Mouse (Mus musculus) Patski (cell line): ENCODE results near the gene Galk2. TPM values are rescaled to one million over a fixed set of nuclear protein-coding genes. Genes with fewer than 3 reads are reported as not detected.

Experiments
- ATAC-seq: fragments of 100-300 bp; one replicate; pipeline ENCODE4 v1.8.0; 2021
- CTCF ChIA-PET: fragments of 350-600 bp; sonication (Branson Sonifier 250); formaldehyde crosslinking; loops from one replicate; lab custom pipeline; 2022; ENCODE audit warnings: inconsistent platforms; lab: Charles Lee
- POLR2A ChIA-PET: fragments of 350-600 bp; sonication (Branson Sonifier 250); formaldehyde crosslinking; loops from one replicate; lab custom pipeline; 2022; ENCODE audit warnings: antibody characterized with exemption, inconsistent platforms; lab: Charles Lee
- DNase-seq: peaks from one replicate; pipeline ENCODE4 v3.0.0-alpha.2; 2011; ENCODE audit warnings: low read depth, low spot score
- H3K27me3 ChIP-seq: fragments of 371-371 bp; one replicate; pipeline ENCODE4 v1.5.1; 2021
- CTCF ChIP-seq: fragments of 100-300 bp; IDR thresholded peaks from one replicate; pipeline ENCODE4 v1.5.1; 2021
- in situ Hi-C: fragments of 300-500 bp; cut with MboI; formaldehyde crosslinking; loops from 3 replicates; pipeline ENCODE4 v1.11.1; 2018; ENCODE audit warnings: low pct_unique_long_range_greater_than_20kb, mixed read lengths
- polyA plus RNA-seq: library from polyadenylated mRNA; unstranded; gene quantifications from one replicate; pipeline ENCODE4 v1.2.3, GENCODE M21; 2021

Galk2 gene
- polyA plus RNA-seq, 1 experiment from 2014 or later = 69.1 TPM

DNA sequence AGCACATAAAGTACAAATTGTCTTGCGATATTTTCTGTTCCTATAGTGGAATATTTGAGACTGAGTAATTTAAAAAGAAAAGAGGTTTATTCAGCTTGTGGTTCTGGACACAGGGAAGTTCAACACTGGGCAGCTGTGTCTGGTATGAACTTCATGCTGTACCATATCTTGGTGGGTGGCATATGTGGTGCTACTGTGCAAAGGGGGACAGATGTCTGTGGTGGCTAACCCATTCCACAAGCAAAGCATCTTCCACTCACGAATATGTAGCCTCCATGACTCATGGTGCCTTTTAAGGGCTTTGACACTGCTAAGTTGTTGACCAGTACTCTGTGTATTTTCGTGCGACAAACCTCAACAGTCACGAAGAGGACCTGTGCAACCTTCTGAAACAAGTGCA is 63.2 kb downstream of the Galk2 start:
- ChIA-PET POLR2A (interaction anchor here (0.6 kb wide), 1 partner anchor 411 kb away, joined by 4 read pairs; no protein-coding TSS in a partner anchor), CTCF (interaction anchor here (1.8 kb wide), 1 partner anchor 19 kb away, joined by 5 read pairs; no protein-coding TSS in a partner anchor)
- H3K27me3 ChIP-seq = no peaks in the 10 kb centered on the region
- no peak for ATAC-seq
- in situ Hi-C loops = no loop called here
- DNase-seq = no peak
- no peak for TF ChIP-seq CTCF

GRCm38 (mm10) chr2:125922877-125923276 is 64.0 kb downstream of the Galk2 start:
- TF ChIP-seq CTCF = no peak
- DNase-seq = peak; percentile 64
- in situ Hi-C loops = no loop called here
- peak; percentile 78 for ATAC-seq
- ChIA-PET CTCF (interaction anchor here (0.9 kb wide), 1 partner anchor 39 kb away, joined by 3 read pairs; no protein-coding TSS in a partner anchor), POLR2A (no interaction called here)
- H3K27me3 ChIP-seq = no peaks in the 10 kb centered on the region

DNA sequence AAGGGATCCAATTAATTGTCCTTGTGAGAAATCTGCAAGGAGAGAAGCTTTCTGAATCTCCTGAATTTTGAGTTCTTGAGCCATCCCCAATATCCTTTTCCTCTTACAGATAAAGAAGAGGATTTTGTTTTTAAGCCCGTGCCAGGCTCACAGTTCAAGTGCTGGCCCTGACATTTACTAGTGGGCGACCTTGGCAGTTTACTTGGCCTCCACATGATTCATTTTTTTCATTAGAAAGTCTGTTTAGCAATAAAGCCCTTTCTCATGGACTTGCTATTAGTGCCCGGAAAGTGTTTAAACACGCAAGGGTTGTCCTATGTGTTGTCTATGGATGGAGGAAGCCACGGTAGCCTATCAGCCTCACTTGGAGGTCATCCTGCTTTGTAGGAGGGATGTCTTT is 64.4 kb downstream of the Galk2 start:
- ChIA-PET CTCF (interaction anchor here (0.9 to 1.3 kb wide), 2 partner anchors 39 to 111 kb away, joined by 3 read pairs; no protein-coding TSS in a partner anchor), POLR2A (no interaction called here)
- TF ChIP-seq CTCF = no peak
- ATAC-seq (no peak), DNase-seq (no peak)
- in situ Hi-C loops = no loop called here
- no peaks in the 10 kb centered on the region for H3K27me3 ChIP-seq

- DNase-seq = no peak
- in situ Hi-C loops = no loop called here
- CTCF ChIA-PET = interaction anchor here (1.0 to 1.3 kb wide), 3 partner anchors 109 to 506 kb away, joined by 3 to 5 read pairs (median 3); no protein-coding TSS in a partner anchor
These were observed 65.6 kb downstream of the Galk2 start for GRCm38 (mm10) chr2:125924554-125924953.

GRCm38 (mm10) chr2:125925081-125925480 is 66.2 kb downstream of the Galk2 start:
- in situ Hi-C loops = no loop called here
- TF ChIP-seq CTCF = no peak
- H3K27me3 ChIP-seq = no peaks in the 10 kb centered on the region
- no peak for ATAC-seq
- no peak for DNase-seq
- CTCF ChIA-PET = interaction anchor here (1.0 kb wide), 1 partner anchor 349 kb away, joined by 5 read pairs; no protein-coding TSS in a partner anchor
- POLR2A ChIA-PET = no interaction called here

More at GRCm38 (mm10) chr2:125924554-125924953, 65.6 kb downstream of the Galk2 start:
- ATAC-seq = no peak
- TF ChIP-seq CTCF = no peak
- no peaks in the 10 kb centered on the region for H3K27me3 ChIP-seq
- POLR2A ChIA-PET = interaction anchor here (0.8 kb wide), 1 partner anchor 9 kb away, joined by 3 read pairs; no protein-coding TSS in a partner anchor

GRCm38 (mm10) chr2:125929396-125929795 is 70.5 kb downstream of the Galk2 start:
- TF ChIP-seq CTCF = no peak
- CTCF ChIA-PET = no interaction called here
- no peak for DNase-seq
- POLR2A ChIA-PET = interaction anchor here (1.7 kb wide), 1 partner anchor 19 kb away, joined by 3 read pairs; no protein-coding TSS in a partner anchor
- in situ Hi-C loops = no loop called here
- ATAC-seq = no peak
- no peaks in the 10 kb centered on the region for H3K27me3 ChIP-seq

GRCm38 (mm10) chr2:125929872-125930271 is 71.0 kb downstream of the Galk2 start:
- no peak for TF ChIP-seq CTCF
- CTCF ChIA-PET = no interaction called here
- POLR2A ChIA-PET = interaction anchor here (0.6 to 1.7 kb wide), 2 partner anchors 18 to 103 kb away, joined by 3 read pairs; no protein-coding TSS in a partner anchor
- peak; percentile 79 for DNase-seq
- no peaks in the 10 kb centered on the region for H3K27me3 ChIP-seq
- in situ Hi-C loops = no loop called here
- ATAC-seq = peak; percentile 87

DNA sequence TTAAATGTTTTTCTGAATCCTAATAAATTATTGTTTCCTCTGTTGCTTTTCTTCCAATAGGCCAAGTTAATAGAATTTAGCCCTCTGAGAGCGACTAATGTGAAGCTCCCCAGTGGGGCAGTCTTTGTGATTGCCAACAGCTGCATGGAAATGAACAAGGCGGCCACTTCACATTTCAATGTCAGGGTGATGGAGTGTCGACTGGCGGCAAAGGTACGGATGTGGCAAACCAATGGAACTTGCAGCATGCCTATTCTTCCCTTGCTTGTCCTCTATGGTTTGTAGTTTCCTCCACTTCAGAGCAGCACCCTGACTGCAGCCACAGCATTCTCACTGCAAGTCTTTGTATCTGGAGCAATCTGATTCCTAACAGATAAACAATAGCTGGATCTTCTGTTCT is 72.3 kb downstream of the Galk2 start:
- no peak for DNase-seq
- ChIA-PET POLR2A (no interaction called here), CTCF (interaction anchor here (0.7 to 1.9 kb wide), 3 partner anchors 10 to 17 kb away, joined by 3 to 6 read pairs (median 3); no protein-coding TSS in a partner anchor)
- no peak for TF ChIP-seq CTCF
- ATAC-seq = no peak
- H3K27me3 ChIP-seq = no peaks in the 10 kb centered on the region
- in situ Hi-C loops = no loop called here

GRCm38 (mm10) chr2:125932734-125933133 is 73.8 kb downstream of the Galk2 start:
- POLR2A ChIA-PET = no interaction called here
- CTCF ChIA-PET = interaction anchor here (1.3 kb wide), 1 partner anchor 16 kb away, joined by 3 read pairs; no protein-coding TSS in a partner anchor
- no peaks in the 10 kb centered on the region for H3K27me3 ChIP-seq
- in situ Hi-C loops = no loop called here
- DNase-seq (no peak), ATAC-seq (peak; percentile 80)
- no peak for TF ChIP-seq CTCF

DNA sequence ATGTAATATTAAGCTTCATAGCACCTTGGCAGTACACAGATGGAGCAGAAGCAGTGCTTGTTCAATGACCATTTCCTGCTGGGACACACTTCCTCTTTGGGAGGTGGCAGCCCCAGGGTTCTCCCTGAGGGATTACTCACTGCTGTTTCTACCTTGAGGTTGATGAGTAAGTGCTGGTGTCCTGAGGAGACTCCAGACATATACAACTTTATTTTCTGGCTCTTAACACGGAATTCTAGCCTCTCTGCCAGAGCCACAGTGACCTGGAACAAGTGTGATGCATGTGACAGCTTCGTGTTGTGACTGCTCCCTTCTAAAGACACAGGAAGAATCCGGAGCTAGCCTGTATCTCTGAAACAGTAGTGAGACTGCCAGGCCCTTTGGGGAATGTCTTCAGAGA is 75.1 kb downstream of the Galk2 start:
- in situ Hi-C loops = no loop called here
- ChIA-PET CTCF (no interaction called here), POLR2A (no interaction called here)
- no peaks in the 10 kb centered on the region for H3K27me3 ChIP-seq
- DNase-seq (no peak), ATAC-seq (no peak)
- no peak for TF ChIP-seq CTCF

- POLR2A ChIA-PET = no interaction called here
- ATAC-seq = no peak
- no peaks in the 10 kb centered on the region for H3K27me3 ChIP-seq
- peak; percentile 44 for TF ChIP-seq CTCF
- in situ Hi-C loops = no loop called here
- no peak for DNase-seq
- CTCF ChIA-PET = interaction anchor here (0.6 to 1.9 kb wide), 3 partner anchors 12 to 98 kb away, joined by 3 to 4 read pairs (median 3); partner anchors contain the start of gene Fgf7
These were observed 77.5 kb downstream of the Galk2 start for GRCm38 (mm10) chr2:125936396-125936795.
